ENCODE assay signal across 8 mouse cellular contexts in genomic region chr5:129724834-129725773, GRCm38 (mm10). TPM values are rescaled to one million over a fixed set of nuclear protein-coding genes. Genes with fewer than 3 reads are reported as not detected.
DNase-seq lines count a peak whose midpoint lies in the region; ATAC-seq and TF ChIP-seq lines count a peak whose summit lies in the region.

TSS of gene Nipsnap2 (plus strand) at chr5:129725063.

- peak; percentile 76 for ATAC-seq in cerebellum, adult (ENCODE audit: insufficient number of reproducible peaks, low FRiP score, low TSS enrichment)
- ATAC-seq in forebrain, embryonic 14.5 days: peak; percentile 97
- peak; percentile 94 for ATAC-seq in neural tube, embryonic 15.5 days (ENCODE audit: low FRiP score)

- no peaks in the 10 kb centered on the region for H3K9me3 ChIP-seq in E14TG2a.4 (ENCODE audit: low read length)
- H3K9me3 ChIP-seq in forebrain, embryonic 14.5 days (replicated peaks; ENCODE audit: control insufficient read depth, low read length): no peaks in the 10 kb centered on the region
- H3K9me3 ChIP-seq in neural tube, embryonic 15.5 days (replicated peaks): no peaks in the 10 kb centered on the region

- peak within 1 kb of the TSS; percentile 48 for H3K4me2 ChIP-seq in forebrain, embryonic 14.5 days (ENCODE audit: low read length)
- H3K4me2 ChIP-seq in neural tube, embryonic 15.5 days: peak within 1 kb of the TSS; percentile 54

- under 1% methylated on average over 75 of the region's 93 CpGs for WGBS in forebrain, embryonic 14.5 days
- WGBS in neural tube, embryonic 15.5 days: under 1% methylated on average over 79 of the region's 93 CpGs

- no peaks in the 10 kb centered on the region; the same call in 1 of the 2 replicates for H3K36me3 ChIP-seq in E14TG2a.4 (ENCODE audit: insufficient read depth, low read length)
- H3K36me3 ChIP-seq in forebrain, embryonic 14.5 days (ENCODE audit: control insufficient read depth, insufficient read depth, low read length): 0 out of 2 replicates have a peak, but pooled peaks cover 1% of the 10 kb centered on the region
- H3K36me3 ChIP-seq in neural tube, embryonic 15.5 days: peaks cover 1% of the 10 kb centered on the region

- peaks cover 65% of the 10 kb centered on the region for H3K4me1 ChIP-seq in E14TG2a.4 (replicated peaks; ENCODE audit: low read depth, low read length)
- peaks cover 8% of the 10 kb centered on the region for H3K4me1 ChIP-seq in forebrain, embryonic 14.5 days (ENCODE audit: control insufficient read depth, insufficient read depth, low read length)
- peaks cover 36% of the 10 kb centered on the region for H3K4me1 ChIP-seq in neural tube, embryonic 15.5 days

- intact Hi-C loops in heart, postnatal 14 days (cut with DNase I): loop anchor here (5.0 kb wide), 2 partner anchors 53 to 113 kb away; partner anchors contain the start of gene Zfp11

- peak; percentile 90 for DNase-seq in forebrain, embryonic 14.5 days (ENCODE audit: low spot score)
- DNase-seq in heart, postnatal 14 days: peak; percentile 94
- peak; percentile 92 for DNase-seq in layer of hippocampus, adult 11-12 months (ENCODE audit: low spot score)
- DNase-seq in lung, adult 18-20 months: peak; percentile 89 to 90
- DNase-seq in testis, postnatal 14 days (ENCODE audit: low spot score): peak; percentile 92

- H3K9ac ChIP-seq in forebrain, embryonic 14.5 days (ENCODE audit: low read length): peak within 1 kb of the TSS; percentile 94
- H3K9ac ChIP-seq in neural tube, embryonic 15.5 days (replicated peaks): peak within 1 kb of the TSS; percentile 90

- TF ChIP-seq CTCF in E14TG2a.4 (conservative IDR thresholded peaks at IDR 0.05; ENCODE audit: low read length): peak; percentile 58

- H3K4me3 ChIP-seq in E14TG2a.4 (replicated peaks; ENCODE audit: low read length): peak within 1 kb of the TSS; percentile 84
- H3K4me3 ChIP-seq in forebrain, embryonic 14.5 days (ENCODE audit: low read depth, low read length): peak within 1 kb of the TSS; percentile 84
- peak within 1 kb of the TSS; percentile 80 for H3K4me3 ChIP-seq in neural tube, embryonic 15.5 days (replicated peaks)

- peak within 1 kb of the TSS; percentile 92 for H3K27ac ChIP-seq in forebrain, embryonic 14.5 days (ENCODE audit: low read depth, low read length)
- peak within 1 kb of the TSS; percentile 97 for H3K27ac ChIP-seq in neural tube, embryonic 15.5 days (replicated peaks)

- H3K27me3 ChIP-seq in E14TG2a.4 (ENCODE audit: insufficient read depth, low read length): no peaks in the 10 kb centered on the region
- H3K27me3 ChIP-seq in forebrain, embryonic 14.5 days (replicated peaks; ENCODE audit: control insufficient read depth, insufficient read depth, low read length): no peaks in the 10 kb centered on the region
- H3K27me3 ChIP-seq in neural tube, embryonic 15.5 days (replicated peaks): no peaks in the 10 kb centered on the region

RNA-seq across cellular contexts. Expression of gene Nipsnap2, which starts in this region (rescaled TPM):
- polyA plus RNA-seq in forebrain, embryonic 14.5 days (2014; fragmentation: Nextera tagmentation; extraction: Ambion mirVana): 78.9 and 79.4 TPM in 2 replicates
- total RNA-seq in heart, postnatal 14 days (2021): 100 to 1,000 TPM; 688 to 716 TPM
- polyA plus RNA-seq in neural tube, embryonic 15.5 days (2015; fragmentation: Nextera tagmentation; extraction: Ambion mirVana): 94.9 and 95.7 TPM in 2 replicates

Comparison
In these comparisons a context has a peak if more than half of its experiments do, and no peak if none do; other contexts are left out.
1. Peak in every context shown above with its lines: DNase-seq, ATAC-seq, H3K4me3 ChIP-seq and H3K27ac ChIP-seq.